Mouse (Mus musculus) frontal cortex, postnatal 25 days (tissue): ENCODE results near the gene Gata3.

Experiments used
- DNase-seq, 2 experiments: peaks; one replicate each; pipeline ENCODE4 v3.0.0; 2022; ENCODE audit warnings: low spot score in 2 of 2

Gene Gata3

GRCm38 (mm10) chr2:9886031-9886430 is 3.8 kb downstream of the Gata3 start:
- DNase-seq, result no peak

DNA sequence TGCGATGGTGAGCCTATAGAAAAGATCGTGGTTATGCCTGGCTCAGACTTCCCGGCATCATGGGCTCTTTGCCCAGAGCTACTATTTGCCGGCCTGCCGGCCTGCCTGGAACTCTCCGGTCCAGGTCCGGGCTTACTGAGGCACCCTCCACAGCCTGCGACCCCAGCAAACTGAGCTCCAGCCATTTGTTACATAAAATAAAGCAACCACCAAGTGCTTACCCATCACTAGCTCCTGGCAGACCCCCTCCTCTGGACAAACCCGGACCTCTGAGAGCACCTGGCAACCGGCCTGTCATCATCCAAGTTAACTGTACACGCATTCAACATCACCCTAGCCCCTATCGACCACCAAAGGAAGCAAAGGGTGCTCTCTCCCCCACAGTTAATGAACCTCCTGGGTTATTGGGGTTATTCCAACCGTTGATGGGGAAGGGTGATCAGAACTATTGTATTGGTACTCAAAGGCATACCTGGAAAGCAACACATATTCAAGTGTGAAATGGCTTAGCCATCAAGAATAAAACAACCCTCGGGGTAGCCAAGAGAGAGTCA is 4.5 kb downstream of the Gata3 start:
- no peak for DNase-seq

DNA sequence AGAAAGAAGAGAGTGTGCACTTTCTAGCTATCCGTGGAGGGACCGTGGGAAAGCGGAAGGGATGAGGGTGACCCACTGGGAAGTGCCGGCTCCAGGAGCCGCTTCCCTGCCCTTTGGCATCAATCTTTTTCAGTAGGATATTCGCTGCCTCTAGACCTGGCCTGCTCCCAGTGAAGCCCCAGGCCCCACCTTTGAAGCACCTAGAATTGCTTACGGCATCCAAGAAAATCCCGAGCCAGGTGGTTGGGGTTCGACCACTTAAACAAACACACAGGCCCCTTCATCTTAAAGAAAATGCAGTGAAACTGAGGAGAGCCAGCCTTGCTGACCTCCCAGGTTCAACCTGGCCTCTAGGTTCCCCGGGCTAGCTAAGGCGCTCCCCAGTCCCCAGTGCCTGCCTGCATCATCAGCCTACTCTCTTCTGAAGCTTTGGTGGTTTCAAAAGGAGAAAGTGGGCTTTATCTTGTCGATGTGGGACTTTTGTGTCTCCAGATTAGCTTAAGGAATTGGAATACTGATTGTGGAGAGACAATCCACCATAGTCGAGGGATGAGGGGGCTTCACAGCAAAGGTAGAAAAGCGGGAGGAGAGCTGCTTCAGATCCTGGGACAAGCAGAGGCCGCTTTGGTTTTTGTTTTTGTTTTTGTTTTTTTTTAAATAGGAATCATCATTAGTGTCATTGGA is 5.2 kb downstream of the Gata3 start:
- no peak for DNase-seq

DNA sequence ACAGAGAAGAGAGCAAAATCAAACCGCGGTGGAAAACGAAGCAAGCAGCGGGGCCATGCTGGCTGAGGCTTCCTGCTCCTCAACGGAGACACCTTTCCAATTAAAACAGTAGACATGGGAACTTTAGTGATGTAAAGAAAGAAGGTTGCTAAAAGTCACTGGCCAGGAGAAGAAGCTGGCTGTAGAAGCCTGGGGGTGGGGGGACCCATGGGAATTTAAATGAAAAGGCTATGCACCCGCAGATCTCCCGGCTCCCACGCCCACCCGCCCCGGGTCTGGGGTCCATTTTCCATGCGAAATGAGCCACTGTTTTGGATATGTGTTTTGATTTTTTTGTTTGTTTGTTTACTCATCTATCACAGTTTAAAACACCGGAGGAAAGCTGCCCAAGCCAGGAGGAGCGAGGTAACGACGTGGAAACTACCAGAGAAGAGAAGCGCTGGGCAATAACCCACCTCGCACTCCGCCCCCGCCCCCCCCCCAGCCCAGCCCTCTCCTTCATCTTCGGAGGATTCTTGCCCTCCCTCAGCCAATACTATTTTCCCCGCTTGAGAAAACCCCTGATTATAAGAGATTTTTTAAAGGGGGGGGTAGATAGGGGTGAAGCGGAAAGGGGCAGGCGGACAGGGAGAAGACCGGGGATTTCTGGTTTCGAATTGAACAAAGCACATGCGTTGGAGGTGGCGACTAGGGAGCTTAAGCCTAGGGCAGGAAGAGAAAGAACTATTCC is 5.9 kb downstream of the Gata3 start:
- DNase-seq, result no peak

DNA sequence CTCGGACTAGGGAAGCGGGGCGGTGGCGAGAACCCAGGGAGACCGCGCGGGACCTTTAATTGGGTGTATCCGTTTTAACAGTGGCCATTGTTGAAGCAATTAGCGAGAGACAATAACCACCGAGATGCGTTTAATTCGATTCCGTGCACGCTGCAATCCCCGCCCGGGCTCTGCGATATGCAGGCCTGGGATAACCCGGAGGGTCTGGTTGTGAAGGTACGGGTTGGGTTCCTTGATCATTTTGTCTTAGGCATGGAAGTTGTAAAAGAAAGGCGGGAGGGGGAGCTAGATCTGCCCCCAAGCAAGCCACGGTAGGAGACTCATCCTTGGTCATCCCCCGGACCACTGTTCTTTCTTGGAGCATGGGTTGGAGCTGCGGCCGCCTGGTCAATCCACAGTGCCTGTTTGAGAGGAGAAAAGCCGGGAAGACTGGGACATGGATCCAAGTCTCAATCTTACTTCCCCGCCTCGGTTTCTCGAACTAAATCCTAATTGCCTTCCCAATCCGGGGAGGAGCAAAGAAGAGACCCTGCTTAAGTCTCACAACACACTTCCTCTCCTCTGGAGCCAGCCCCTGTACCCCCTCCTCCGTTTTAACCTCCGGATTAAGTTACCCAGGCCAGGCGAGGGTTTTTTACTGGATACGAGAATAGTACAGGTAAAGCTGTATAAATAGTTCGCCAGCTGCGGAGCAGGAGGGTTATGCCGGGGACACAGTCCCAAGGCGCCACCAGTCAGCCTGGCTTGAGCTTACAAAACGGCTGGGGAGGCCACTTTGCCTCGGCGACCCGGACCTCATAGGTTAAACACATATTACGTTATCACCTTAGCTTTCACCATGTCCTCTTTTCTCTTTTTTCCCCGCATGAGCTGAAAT is 6.7 kb downstream of the Gata3 start:
- no peak for DNase-seq

- no peak for DNase-seq
These were observed 7.4 kb downstream of the Gata3 start for GRCm38 (mm10) chr2:9882371-9882925.

- no peak for DNase-seq
These were observed 8.2 kb downstream of the Gata3 start for GRCm38 (mm10) chr2:9881611-9882023.

DNA sequence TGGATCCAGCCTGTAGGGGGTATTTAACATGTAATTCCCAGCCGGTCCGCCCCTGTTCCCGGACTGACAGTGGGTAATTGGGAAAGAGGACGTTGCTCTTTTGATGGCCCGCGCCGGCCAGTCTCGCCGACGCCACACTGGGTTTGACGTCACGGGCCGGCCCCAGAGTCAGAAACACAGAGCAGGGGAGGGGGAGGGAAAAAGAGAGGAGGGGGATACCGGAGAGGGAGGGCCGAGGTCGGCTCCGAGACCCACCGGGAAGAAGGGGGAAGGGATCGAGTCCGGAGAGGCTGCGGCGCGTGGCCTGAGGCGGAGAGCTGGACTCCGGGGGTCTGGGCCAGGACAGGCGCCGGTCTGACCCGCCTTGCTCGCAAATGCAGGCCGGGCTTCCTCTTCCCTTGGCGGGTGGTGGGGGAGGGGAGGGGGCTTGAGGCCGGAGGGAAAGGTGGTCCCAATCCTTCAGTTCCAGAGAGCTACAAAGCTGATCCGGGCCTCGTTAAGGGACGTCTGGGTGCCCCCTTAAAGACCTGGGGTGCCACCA is 8.7 kb downstream of the Gata3 start, which contains the start of gene 4930412O13Rik:
4930412O13Rik (plus strand) TSS at position 202 of the 541 bp plus-strand sequence.
- no peak for DNase-seq

- DNase-seq, result no peak
These were observed 9.6 kb downstream of the Gata3 start for GRCm38 (mm10) chr2:9880271-9880670.

- DNase-seq, result peak in 1 of 2 experiments; percentile 45
These were observed 10.3 kb downstream of the Gata3 start for GRCm38 (mm10) chr2:9879493-9879892.

- DNase-seq, result no peak
These were observed 10.7 kb downstream of the Gata3 start for GRCm38 (mm10) chr2:9879092-9879491.

DNA sequence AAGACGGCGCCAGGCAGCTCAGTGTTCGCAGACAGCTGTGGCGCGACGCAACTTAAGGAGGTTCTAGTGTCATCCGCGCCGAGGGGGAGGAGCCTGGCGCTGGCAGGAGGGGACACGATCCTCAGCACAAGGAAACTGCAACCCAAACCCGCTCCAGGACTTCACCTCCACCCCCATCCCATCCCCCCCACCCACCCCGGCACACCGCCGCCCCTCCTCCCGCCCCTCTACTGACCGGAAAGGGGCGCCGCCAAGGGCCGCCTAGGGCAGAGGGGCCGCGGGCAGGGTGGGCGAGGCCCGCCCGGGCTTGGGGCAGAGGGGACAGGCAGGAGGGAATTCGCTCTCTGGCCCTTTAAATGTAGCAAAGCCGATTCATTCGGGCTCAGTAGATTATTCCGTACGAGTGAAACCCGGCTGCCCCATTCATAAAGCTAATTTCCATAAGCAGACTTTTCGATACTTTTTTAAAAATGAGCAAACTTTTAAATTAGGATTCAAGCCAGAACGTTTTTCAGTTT is 11.2 kb downstream of the Gata3 start:
- no peak for DNase-seq

DNA sequence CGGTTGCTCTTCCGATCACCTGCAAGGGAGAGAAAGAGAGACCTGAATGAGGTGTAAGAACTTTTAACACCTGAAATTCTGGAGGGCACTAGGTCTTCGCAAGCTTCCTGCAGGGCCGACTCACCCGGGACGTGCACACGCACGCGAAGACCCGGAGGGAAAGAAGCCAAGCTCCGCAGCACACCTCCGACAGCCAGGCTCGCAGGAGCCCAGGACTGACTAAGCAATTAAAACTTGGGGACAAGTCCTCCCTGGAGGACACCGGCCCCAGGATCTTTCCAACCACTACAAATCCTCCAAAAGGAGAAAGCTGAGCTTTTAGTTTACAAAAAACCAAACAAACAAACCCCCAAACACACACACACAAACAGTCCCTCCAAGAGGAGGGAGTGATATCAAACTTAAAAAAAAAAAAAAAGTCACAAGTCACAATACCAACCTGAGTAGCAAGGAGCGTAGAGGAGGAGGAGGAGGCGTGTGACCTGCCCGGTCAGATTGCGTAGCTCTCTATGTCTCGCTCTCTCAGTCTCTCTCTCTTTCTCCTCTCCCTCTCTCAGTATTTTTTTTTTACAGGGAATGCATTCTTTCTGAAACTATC is 11.8 kb downstream of the Gata3 start:
- DNase-seq, result no peak

- DNase-seq, result no peak
These were observed 12.5 kb downstream of the Gata3 start for GRCm38 (mm10) chr2:9877326-9877690.

GRCm38 (mm10) chr2:9876621-9877325 is 13.1 kb downstream of the Gata3 start:
- DNase-seq, result no peak

- DNase-seq, result no peak
These were observed 14.0 kb downstream of the Gata3 start for GRCm38 (mm10) chr2:9875676-9876357.

DNA sequence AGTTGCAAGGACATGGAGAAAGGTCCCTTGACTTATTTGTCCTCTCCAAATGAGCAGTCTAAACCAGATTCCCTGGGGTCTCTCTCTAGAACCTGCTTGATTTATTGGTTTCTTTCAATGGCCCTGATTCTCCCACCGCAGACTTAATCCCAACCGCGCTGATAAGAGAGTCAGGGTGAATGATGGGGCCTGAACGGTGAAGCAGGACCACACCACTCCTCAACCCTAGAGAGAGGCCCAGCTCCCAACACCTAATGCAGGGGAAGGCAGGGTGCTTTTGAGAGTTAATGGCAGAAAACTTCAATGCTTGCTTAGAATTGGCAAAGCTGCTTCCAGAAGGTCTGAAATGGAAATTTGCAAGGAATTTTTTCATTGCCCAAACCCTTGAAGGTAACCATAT is 14.6 kb downstream of the Gata3 start:
- DNase-seq, result no peak

- no peak for DNase-seq
These were observed 15.2 kb downstream of the Gata3 start for GRCm38 (mm10) chr2:9874467-9875219.

DNA sequence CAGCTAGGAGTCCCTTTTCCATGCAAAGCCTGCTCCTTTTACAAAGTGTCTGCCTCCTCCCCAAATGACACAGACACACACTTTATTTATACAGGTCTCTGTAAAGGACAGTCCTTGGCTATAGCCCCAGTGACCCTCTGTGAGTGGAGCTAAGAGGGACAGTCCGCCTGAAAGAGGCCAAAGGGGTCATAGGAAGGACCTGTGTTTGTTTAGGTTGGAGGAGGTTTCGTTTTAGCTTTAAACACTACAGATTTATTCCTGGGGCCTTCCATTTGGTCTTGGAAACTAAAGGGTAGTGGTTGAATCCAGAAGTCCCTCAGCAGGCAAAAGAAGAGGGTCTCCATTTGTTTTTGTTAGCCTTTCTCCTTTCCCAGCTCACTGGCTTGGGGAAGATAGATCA is 16.1 kb downstream of the Gata3 start:
- no peak for DNase-seq
